Mouse (Mus musculus) testis, postnatal 10 days (tissue): ENCODE data around the gene Ece1.
A peak's percentile ranks its signal among the peaks of the same experiment; 100 is the strongest.

Experiments
- DNase-seq: peaks from one replicate; pipeline ENCODE4 v3.0.0; 2021; ENCODE audit warnings: low spot score

The Ece1 gene

GRCm38 (mm10) chr4:137855741-137856341 is 6.2 kb upstream of the Ece1 start:
- DNase-seq, result peak; percentile 80

- peak; percentile 76 for DNase-seq
These were observed 4.9 kb upstream of the Ece1 start for GRCm38 (mm10) chr4:137857116-137857515.

GRCm38 (mm10) chr4:137858371-137858770 is 3.7 kb upstream of the Ece1 start:
- DNase-seq, result no peak

GRCm38 (mm10) chr4:137861461-137862011 is 501 bp upstream of the Ece1 start:
- DNase-seq, result peak; percentile 63

- DNase-seq, result no peak
These were observed 641 bp downstream of the Ece1 start for GRCm38 (mm10) chr4:137862516-137863240.

- no peak for DNase-seq
These were observed 2.0 kb downstream of the Ece1 start for GRCm38 (mm10) chr4:137864031-137864430.

GRCm38 (mm10) chr4:137864769-137865168 is 2.7 kb downstream of the Ece1 start:
- no peak for DNase-seq

GRCm38 (mm10) chr4:137865221-137865641 is 3.2 kb downstream of the Ece1 start:
- DNase-seq, result no peak

GRCm38 (mm10) chr4:137866206-137866863 is 4.3 kb downstream of the Ece1 start:
- DNase-seq, result no peak

- DNase-seq, result no peak
These were observed 5.2 kb downstream of the Ece1 start for GRCm38 (mm10) chr4:137867225-137867624.

DNA sequence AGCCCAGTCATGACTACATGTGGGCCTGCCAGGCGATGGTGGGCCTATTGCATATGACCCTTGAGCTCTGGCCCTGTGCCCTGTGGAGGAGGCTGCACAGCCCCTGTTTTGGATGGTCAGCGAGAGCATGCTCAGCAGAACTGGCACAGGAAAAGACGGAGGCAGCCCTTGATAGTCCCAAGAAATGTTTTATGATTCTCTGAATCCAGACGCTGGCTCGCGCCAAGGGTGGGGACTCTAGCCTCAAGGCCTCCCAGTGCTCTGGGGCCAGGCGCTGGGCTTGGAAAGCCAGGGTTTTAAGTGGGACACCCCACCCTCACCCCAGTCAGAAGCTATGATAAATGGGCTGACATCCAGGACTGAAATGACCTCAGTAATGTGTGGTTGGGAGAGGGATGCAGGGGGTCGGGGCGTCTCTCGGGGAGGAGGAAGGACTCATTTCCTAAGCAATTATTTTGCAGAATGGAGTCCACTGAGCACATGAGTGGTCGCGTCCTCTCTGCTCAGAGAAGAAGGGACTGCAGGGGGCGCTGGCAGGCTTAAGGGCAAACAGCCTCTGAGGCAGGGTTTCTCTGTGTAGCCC is 5.7 kb downstream of the Ece1 start:
- peak; percentile 67 for DNase-seq

GRCm38 (mm10) chr4:137869667-137870274 is 7.7 kb downstream of the Ece1 start:
- no peak for DNase-seq

GRCm38 (mm10) chr4:137870979-137871378 is 8.9 kb downstream of the Ece1 start:
- no peak for DNase-seq

GRCm38 (mm10) chr4:137871431-137871830 is 9.4 kb downstream of the Ece1 start:
- DNase-seq, result no peak

DNA sequence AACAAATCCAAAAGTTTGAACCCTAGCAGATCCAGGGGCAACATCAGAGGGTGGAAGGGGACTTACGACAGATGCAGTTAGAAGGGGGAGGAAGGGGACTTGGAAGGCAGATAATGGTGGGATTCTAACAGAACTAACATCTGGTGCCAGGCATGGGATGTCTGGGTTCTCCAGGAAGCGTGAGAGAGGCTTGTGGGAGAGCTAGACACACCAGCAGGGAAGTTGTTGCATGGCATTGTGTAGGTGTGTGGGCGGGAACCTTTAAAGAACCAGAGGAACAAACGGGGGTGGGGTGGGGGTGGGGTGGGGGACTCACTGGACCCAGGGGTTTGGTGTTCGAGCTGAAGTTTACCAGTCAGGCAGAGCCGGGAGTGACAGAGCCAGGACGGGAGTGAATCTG is 12.3 kb downstream of the Ece1 start:
- no peak for DNase-seq

DNA sequence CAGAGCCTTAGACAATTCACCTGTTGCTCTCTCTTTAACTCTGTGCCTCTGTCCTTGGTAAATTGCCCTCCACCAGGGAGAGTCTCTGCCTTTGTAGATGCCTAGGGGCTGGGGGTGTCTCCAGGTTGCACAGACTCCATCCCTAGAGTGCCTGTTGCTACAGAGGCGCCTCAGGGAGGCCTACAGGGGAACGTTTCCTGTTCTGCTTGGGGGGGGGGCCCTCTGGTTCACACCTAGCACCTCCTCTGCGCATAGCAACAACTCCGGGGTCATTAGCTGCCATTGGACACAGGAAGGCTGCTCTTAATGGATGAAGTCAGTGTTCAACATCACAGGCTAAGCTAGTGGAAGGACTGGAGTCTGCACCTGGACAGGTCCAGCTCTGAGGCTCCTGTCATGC is 12.8 kb downstream of the Ece1 start:
- DNase-seq, result no peak

DNA sequence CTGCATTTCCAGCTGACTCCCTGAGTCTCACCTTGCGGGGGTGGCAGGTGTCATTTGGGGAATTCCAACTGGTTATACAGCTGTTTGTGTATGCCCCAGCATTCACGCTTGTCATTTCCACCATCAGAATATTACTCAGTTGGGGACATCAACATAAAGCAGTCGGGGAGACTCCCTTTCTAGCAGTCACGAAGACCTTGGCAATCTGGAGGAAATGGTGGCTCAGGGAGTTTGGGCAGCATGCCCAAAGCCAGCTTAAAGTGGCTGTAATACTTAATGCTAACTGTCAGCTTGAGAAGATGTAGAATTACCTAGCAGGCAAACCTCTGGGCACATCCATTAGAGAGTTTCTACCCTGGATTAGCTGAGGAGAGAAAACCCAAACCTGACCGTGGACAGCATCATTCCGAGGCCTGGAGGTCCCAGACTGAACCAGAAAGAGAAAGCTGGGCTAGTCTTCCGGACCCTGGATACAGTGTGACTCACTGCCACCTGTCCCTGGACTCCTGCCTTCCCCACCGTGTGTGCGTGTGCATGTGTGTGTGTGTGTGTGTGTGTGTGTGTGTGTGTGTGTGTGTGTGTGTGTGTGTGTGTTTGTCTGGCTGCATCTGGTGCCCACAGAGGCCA is 13.5 kb downstream of the Ece1 start:
- DNase-seq, result no peak

DNA sequence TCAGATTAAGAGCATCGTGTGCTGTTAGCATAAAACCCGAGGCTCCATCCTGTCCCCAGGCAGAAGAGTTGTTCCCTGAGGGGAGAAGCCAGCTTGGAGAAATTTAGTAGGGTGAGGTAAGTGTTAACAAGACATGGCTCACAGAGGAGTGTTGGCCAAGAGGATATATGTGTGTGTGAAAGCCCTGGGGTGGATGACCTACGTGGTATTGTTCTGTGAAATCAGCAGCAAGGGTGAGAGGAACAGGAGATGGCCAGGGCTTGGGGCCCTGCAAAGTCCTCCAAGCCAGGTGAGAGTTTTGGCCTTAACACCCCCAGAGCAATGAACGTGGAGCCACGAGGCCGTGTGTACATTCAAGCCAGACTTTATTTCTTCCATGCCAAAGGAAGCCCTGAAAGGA is 14.8 kb downstream of the Ece1 start:
- no peak for DNase-seq

GRCm38 (mm10) chr4:137877432-137877881 is 15.4 kb downstream of the Ece1 start:
- DNase-seq, result no peak

- no peak for DNase-seq
These were observed 17.5 kb downstream of the Ece1 start for GRCm38 (mm10) chr4:137879383-137880156.

DNA sequence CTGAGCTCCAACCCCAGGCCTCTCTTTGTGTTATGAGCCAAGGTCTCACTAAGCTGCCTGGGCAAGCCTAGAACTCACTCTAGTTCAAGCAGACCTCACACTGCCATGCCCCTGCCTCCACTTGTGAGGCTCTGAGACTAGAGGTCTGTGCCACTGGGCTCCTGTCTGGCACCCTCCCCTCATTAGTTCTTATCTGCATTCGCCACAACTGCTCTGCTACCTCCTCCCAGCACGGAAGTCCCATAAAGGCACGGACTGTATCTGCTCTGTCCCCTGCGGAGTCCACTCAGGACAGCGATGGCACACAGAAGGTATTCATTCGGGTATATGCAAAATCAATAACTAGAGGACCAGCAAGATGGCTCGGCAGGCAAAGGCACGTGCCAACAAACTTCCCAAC is 19.4 kb downstream of the Ece1 start:
- no peak for DNase-seq
